Mouse (Mus musculus) left cerebral cortex, postnatal 10 days (tissue): ENCODE measurements around the gene Olfr30. TPM values are rescaled to one million over a fixed set of nuclear protein-coding genes. Genes with fewer than 3 reads are reported as not detected.
"Not testable (repeated sequence)": the region's sequence is repeated elsewhere in the genome, so short reads cannot be mapped to it uniquely, and the experiment has no call there.

Experiments
- DNase-seq, 2 experiments: peaks; one replicate each; pipeline ENCODE4 v3.0.0; 2021 to 2022; ENCODE audit warnings: low spot score in 2 of 2, mixed read lengths in 1 of 2; ENCODE audit errors: extremely low spot score in 1 of 2
- intact Hi-C: fragments of 180-260 bp; cut with DNase I; formaldehyde crosslinking; loops from one replicate; pipeline ENCODE4 v1.15.1; 2025
- total RNA-seq, 2 experiments: library from RNA; stranded (reverse); gene quantifications; 2 replicates each; pipeline ENCODE4 v1.2.3; 2021

Gene Olfr30
- total RNA-seq: not detected

DNA sequence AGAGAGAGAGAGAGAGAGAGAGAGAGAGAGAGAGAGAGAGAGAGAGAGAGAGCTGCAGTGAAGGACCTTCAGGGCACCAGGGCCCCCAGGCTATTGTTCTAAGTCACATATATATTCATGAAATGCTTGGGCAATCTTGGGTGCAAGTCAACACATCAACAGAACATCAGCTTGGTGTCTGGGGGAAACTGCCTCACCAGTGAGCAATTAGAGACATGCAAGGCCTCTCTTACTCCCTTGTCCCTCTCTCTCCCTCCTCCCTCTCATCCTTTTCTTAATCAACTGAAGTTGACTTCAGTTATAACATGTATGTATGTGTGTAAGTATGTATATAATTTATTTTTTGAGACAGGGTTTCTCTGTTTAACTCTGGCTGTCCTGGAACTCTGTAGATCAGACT is at the start of gene Olfr30:
Gene Olfr30 (minus strand): TSS at position 101 of the 400 bp plus-strand sequence.
- no peak for DNase-seq
- intact Hi-C loops: no loop called here

DNA sequence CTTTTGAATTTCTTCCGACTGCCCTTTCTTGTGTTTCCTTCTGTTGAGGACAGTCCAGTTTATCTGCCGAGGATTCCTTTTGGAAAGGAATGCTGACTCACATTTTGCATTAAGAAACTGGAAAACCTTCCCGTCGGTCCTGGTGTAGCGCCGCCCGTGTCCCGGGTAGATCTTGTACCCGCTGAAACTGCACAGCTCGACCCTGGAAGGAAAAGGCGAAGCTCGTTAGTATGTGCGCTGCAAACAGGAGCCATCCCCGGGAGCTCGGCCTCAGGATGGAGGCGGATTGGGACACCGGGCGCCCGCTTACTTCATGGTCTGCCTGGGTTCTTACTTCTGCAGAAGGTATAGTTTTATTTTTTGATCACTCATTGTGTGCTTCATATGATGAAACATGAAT is 47.0 kb upstream of the Olfr30 start:
- DNase-seq, intact Hi-C loops: not testable (repeated sequence)

DNA sequence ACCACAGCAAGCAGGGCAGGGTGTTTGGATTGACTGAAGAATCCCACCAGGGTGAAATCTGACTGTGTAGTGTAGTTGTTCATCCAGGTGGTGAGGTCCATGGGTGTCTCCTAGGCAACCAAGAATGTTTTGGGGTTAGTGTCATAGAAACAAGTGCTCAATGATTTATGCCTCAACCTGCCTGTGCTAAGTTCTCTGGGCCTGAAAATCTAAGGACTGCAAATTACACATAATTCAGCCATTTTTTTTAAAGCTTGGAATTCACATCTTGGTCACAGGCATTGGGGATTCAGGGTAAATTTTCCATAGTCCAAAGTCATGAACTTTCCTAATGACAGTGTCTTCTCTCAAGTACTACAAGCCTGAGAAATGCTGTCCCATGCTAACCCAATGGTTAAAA is 40.4 kb upstream of the Olfr30 start, which contains the start of gene Olfr331:
Gene Olfr331 (minus strand): TSS at position 101 of the 400 bp plus-strand sequence.
- intact Hi-C loops, DNase-seq: not testable (repeated sequence)

DNA sequence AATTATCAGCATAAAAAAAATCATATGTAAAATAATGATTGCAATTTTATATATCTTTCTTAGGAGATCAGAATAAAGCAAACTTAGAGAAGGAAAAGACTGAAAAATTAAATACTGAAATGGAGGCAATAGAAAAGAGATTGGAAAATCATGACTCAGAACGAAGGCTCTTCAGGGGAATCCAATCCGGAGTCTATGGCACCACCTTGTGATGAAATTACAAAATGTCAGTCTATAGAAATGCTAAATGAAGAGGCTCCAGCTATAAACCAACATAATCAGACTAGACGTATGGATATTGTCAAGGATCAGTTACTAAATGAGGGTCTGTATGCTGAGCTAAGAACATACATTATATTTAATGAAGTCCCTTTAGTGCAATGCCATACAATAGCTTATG is 37.2 kb upstream of the Olfr30 start:
- peak in 1 of 2 experiments; percentile 28 for DNase-seq
- intact Hi-C loops: no loop called here

DNA sequence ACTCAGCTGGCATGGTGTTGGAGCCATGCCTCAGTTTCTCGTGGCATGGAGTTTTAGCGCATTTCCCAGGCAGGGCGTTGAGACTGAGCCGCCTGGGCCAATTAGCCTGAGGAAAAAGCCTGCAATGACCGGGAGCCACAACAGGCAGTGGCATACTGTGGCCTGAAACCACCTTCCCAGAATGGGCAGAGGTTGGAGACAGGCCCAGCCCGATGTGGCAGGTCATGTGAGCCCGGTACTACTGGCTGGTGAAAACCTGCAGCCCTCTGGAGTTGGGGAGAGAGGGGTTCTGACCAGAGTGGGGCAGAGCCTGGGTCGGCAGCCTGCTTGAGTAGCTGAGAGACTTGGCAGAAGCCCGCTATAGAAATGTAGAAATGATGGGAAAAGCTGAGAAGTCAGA is 36.7 kb upstream of the Olfr30 start:
- intact Hi-C loops: no loop called here
- no peak for DNase-seq

DNA sequence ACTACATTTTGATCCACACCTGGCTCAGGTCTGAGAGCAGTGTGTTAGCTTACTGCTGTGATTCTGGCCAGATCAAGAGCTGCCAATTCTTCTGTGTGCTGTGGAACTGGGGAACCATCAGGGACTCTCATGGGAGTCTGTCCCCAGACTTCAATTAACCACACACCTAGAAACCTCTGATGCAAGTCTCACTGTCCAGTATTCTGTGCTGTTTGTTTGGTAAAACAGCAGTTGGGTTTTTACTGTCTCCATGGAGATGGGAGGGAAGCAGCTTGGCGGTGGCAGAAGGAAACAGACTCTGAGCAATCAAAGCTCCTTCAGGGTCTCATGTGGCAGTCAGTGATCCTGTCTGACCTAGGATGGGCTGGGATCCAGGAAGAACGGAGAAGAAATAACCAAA is 30.4 kb upstream of the Olfr30 start, which contains the start of gene Olfr332:
Gene Olfr332 (minus strand): TSS at position 101 of the 400 bp plus-strand sequence.
- intact Hi-C loops: loop anchor here (5.0 kb wide), 1 partner anchor 90 kb away; no protein-coding TSS in a partner anchor

DNA sequence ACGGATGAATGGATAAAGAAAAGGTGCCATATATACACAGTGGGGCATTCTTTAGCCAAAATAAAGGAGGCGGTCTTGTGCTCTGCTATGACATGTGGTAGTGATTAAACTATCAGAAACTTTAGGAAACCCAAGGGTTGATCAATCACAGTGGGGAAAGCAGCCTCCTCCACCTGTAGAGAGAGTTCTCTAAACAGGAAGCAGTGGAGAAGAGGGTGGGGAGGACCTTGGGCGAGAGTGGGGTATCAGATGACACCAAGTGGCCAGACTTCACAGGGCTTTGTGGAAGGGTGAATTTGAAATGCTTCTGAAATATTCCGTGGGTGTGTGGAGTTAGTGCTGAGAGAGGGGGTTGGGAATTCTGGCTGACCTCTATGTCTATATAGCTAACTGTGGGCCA is 8.5 kb downstream of the Olfr30 start:
- no peak for DNase-seq
- intact Hi-C loops: no loop called here

More for the DNA sequence above, 30.4 kb upstream of the Olfr30 start, which contains the start of gene Olfr332:
- no peak for DNase-seq

DNA sequence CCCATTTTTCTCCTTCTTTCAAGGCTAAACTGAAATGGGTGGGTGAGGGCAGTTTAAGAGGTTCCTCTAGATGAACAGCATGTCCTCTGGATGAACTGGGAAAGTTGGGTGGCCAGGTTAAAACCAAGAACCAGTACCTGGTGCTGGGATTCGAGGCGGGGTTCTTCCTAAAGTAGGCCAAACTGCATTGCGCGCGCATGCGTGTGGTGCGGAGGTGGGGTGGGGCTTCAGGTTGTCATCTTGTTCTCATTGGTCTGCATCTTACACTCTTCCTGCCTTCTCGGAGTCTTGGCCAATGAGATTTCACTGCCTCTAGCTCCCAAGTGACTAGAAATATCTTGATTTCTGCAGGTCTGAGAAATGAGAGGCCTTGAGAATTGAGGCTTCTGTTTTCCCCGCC is 9.3 kb downstream of the Olfr30 start, which contains the start of gene Lypd9:
Gene Lypd9 (minus strand): TSS at position 165 of the 400 bp plus-strand sequence.
- intact Hi-C loops: no loop called here
- no peak for DNase-seq

DNA sequence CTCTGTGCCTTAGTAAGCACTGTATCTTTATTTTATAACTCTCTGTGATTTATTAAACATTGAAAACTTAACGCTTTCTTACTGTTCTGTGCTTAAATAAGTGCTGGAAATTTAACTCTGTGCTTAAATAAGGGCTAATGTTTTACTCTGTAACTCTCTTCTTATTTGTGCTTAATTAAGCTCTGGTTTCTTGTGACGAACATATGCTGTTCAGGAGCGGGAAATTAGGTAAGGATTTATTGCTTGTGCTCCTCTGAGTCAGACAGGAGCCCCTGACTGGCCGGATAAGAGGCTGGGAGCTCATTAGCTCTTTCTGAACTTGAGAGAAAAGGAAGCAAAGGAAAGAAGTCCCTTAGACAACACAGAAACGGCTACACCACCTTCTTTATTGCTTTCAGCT is 24.2 kb downstream of the Olfr30 start:
- intact Hi-C loops: no loop called here
- no peak for DNase-seq

DNA sequence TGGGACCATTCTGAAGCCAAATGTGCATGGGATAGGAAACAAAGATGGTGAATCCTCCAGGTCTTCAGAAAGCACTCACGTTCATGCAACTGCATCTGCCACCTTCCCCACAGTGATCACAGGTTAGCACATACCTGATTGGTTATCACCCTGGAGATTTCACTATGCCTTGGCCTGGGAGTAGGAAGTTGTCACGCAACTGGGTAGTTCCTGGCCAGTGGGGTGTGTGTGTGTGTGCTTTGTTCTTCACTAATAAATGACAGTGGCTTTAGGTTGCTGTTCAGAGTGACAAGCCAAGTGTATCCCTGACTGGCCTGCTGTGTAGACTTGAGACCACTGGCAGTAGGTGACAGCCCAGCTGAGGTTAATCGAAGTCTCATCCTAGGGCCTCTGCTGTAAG is 29.8 kb downstream of the Olfr30 start, which contains the start of gene Gm12253:
Gene Gm12253 (plus strand): TSS at position 301 of the 400 bp plus-strand sequence.
- intact Hi-C loops: no loop called here
- DNase-seq: no peak

DNA sequence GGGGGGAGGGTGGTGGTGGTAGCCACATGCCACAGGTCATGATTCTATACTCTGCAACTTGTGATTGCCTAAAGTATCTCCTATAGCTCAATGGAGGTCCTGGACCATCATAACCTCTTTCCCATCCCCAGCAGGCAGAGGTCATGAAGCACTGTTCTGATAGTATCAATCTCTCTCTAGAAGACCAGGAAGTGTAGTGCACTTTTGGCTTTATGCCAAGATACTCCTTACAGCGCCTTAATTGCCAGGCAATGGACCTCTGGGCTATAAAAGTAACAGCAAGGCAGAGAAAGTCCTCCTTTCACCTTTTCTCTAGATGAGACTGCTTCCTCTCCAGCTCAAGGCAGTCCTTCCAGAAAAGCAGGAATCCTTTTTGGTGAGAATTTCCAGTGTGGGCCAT is 41.3 kb downstream of the Olfr30 start, which contains the start of gene 1810065E05Rik:
Gene 1810065E05Rik (plus strand): TSS at position 297 of the 400 bp plus-strand sequence.
- DNase-seq: no peak
- intact Hi-C loops: no loop called here

DNA sequence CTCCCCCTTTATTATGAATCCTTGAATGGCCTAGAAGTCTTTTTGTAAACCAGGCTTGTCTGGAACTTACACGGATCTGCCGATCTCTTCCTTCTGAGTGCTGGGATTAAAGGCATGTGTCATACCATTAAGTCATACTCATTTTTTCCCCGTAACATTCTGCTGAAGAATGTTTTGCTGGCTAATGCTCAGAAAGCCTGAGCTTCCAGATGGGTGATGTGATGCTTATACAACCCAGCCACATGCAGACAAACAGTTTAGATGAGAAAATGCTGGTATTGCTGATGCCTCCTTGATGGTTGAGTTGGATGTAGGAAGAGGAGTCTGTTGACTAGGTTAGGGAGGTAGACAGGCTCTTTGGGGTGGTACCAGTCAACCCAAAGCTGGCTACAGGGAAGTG is 43.7 kb downstream of the Olfr30 start:
- DNase-seq: no peak
- intact Hi-C loops: no loop called here

DNA sequence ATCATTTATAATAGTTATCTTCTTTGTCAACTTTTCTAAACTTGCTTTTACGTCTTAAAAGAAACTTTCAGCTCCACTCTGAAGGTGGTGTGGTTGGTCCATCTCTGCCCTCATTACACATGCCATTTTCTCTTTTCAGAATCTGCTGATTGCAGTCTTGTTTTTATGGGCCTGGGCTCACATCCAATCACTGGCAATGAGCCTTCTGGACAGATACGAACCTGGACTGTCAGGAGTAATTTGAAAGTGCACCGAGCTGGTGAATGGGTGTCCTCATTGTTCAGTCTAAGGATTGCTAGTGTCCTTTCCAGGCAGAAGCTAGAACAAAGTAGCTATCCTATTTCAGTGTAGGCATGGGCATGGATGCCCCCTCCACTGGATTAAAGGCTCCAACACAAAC is 54.0 kb downstream of the Olfr30 start:
- no peak for DNase-seq
- intact Hi-C loops: no loop called here

Other genes starting within 250 kb of the Olfr30 start
- not detected for gene 4930438A08Rik, start 187.5 kb downstream of the Olfr30 start, total RNA-seq
- 10 to 100 TPM; 19.2 to 21.4 TPM for gene Zfp692, start 155.2 kb downstream of the Olfr30 start, total RNA-seq
- 10 to 100 TPM; 47.7 to 50.4 TPM for gene Zfp672, start 131.9 kb downstream of the Olfr30 start, total RNA-seq
- gene Sh3bp5l, start 131.5 kb downstream of the Olfr30 start, total RNA-seq: 10 to 100 TPM; 55.5 to 60.8 TPM
- gene Lypd8, start 83.2 kb downstream of the Olfr30 start, total RNA-seq: not detected
- gene 1810065E05Rik, start 41.2 kb downstream of the Olfr30 start, total RNA-seq: not detected
- not detected for gene Gm12253, start 29.7 kb downstream of the Olfr30 start, total RNA-seq
- gene Lypd9, start 9.3 kb downstream of the Olfr30 start, total RNA-seq: not detected
- not detected for gene Olfr332, start 30.3 kb upstream of the Olfr30 start, total RNA-seq
- gene Olfr331, start 40.3 kb upstream of the Olfr30 start, total RNA-seq: not detected
- not detected for gene Olfr330, start 72.6 kb upstream of the Olfr30 start, total RNA-seq
- gene Olfr329-ps, start 84.2 kb upstream of the Olfr30 start, total RNA-seq: not detected
- under 1 TPM in 1 of 2 experiments, not detected in 1; 0.11 TPM for gene Olfr328, start 93.4 kb upstream of the Olfr30 start, total RNA-seq
- gene Olfr224, start 108.3 kb upstream of the Olfr30 start, total RNA-seq: not detected
- gene Olfr325, start 115.5 kb upstream of the Olfr30 start, total RNA-seq: not detected
- not detected for gene Olfr324, start 132.8 kb upstream of the Olfr30 start, total RNA-seq
- gene 2210407C18Rik, start 153.8 kb upstream of the Olfr30 start, total RNA-seq: not detected
- not detected for gene Olfr323, start 168.2 kb upstream of the Olfr30 start, total RNA-seq
- under 1 TPM in 1 of 2 experiments, not detected in 1; 0.20 TPM for gene Trim58, start 178.2 kb upstream of the Olfr30 start, total RNA-seq
- gene Olfr322, start 196.5 kb upstream of the Olfr30 start, total RNA-seq: not detected
- not detected for gene Olfr320, start 218.8 kb upstream of the Olfr30 start, total RNA-seq
- not detected for gene Olfr319, start 236.9 kb upstream of the Olfr30 start, total RNA-seq